Mouse (Mus musculus): ENCODE results near the gene Mrpl49.
A peak's percentile ranks its signal among the peaks of the same experiment; 100 is the strongest.

Gene Mrpl49

GRCm38 (mm10) chr19:6035966-6036585, 21.5 kb downstream of the Mrpl49 start:
- no peak for DNase-seq

- DNase-seq, result no peak
These were observed 26.9 kb downstream of the Mrpl49 start for GRCm38 (mm10) chr19:6030520-6031280.

GRCm38 (mm10) chr19:6029426-6029825, 28.2 kb downstream of the Mrpl49 start:
- DNase-seq, result no peak

- no peak for DNase-seq
These were observed 28.6 kb downstream of the Mrpl49 start for GRCm38 (mm10) chr19:6028991-6029390.

- DNase-seq, result no peak
These were observed 33.7 kb downstream of the Mrpl49 start for GRCm38 (mm10) chr19:6023930-6024329.

- DNase-seq, result no peak
These were observed 34.5 kb downstream of the Mrpl49 start for GRCm38 (mm10) chr19:6023059-6023458.

GRCm38 (mm10) chr19:6020276-6020675, 37.3 kb downstream of the Mrpl49 start:
- no peak for DNase-seq

GRCm38 (mm10) chr19:6018142-6019089, 39.2 kb downstream of the Mrpl49 start:
- peak; percentile 93 for DNase-seq

- peak; percentile 21 for DNase-seq
These were observed 41.1 kb downstream of the Mrpl49 start for GRCm38 (mm10) chr19:6016532-6016931.

GRCm38 (mm10) chr19:6015511-6016315, 41.9 kb downstream of the Mrpl49 start, which contains the start of gene Capn1:
Capn1 (minus strand) TSS chr19:6015897.
- DNase-seq, result peak; percentile 92

- peak; percentile 72 for DNase-seq
These were observed 42.5 kb downstream of the Mrpl49 start for GRCm38 (mm10) chr19:6014991-6015510.

- no peak for DNase-seq
These were observed 43.9 kb downstream of the Mrpl49 start for GRCm38 (mm10) chr19:6013691-6014090.

GRCm38 (mm10) chr19:6009137-6009536, 48.4 kb downstream of the Mrpl49 start:
- DNase-seq, result no peak

- no peak for DNase-seq
These were observed 50.6 kb downstream of the Mrpl49 start for GRCm38 (mm10) chr19:6007013-6007412.

- DNase-seq, result no peak
These were observed 52.0 kb downstream of the Mrpl49 start for GRCm38 (mm10) chr19:6005541-6005940.
